Mouse (Mus musculus) retina, embryonic 14.5 days (tissue): Measurements from ENCODE around the gene Cab39.

Source experiments
- DNase-seq: peaks from one replicate; pipeline ENCODE4 v3.0.0-alpha.2; 2015; ENCODE audit warnings: low spot score

Cab39 gene

DNA sequence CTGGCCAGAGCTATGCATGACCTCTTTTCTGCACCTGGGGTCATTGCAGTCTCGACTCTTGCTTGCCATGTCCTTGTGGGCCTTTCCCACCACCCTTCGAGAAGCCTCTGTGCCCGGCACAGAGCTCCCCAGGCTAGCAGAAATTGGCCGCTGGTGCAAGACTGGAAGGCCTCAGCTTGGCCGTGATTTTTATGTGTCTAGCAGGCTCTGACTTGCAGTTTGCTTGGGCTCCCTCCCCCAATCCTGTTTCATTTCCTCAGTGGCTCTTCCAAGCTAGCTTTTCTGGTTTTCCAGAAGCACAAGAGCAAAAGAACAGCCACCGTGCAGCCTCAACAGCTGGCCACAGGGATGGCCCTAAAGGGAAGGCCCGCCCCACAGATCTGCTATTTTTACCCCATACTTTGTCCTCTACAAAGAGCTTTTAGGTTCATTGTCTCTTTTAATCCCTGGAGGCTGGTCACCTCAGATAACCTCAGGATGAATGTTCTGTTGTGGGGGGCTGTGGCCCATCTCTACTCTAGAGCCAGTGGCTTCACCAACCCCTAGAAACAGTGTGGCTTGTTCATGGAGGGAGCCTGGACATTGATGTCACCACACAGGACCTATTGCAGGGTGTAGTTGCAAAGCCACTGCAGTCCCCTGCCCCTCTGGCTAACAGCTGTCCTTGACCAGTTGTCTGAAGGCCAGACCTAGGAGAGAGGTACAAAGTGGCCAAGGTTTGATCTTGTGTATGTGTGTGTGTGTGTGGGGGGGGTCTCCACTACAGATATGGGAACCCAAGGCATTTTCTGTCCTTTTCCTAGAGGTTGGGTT lies 107.5 kb downstream of the Cab39 start:
- no peak for DNase-seq
